In the genomic region with DNA sequence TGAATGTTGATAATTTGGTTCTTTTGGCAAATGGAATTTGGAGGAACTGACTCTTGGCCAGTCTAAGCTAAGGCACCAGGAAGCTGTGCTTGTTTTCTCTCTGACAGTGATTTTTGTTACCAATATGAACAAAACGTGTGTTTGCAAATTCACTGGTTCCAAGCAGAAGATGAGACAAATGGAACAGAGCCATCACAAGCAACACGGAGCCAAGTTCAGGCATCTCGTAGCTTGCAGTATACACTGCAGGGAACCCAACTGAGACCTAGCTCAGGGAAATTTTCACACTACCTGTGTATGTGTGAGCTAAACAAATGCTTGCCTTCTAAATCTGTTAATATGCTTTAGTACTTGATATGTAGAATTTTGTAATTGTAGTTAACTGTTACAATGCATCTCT, we compare ENCODE assay signal across 20 mouse cellular contexts.
DNase-seq lines count a peak whose midpoint lies in the region; ATAC-seq and TF ChIP-seq lines count a peak whose summit lies in the region.
"Had no signal": no experiment of that assay in that cellular context is flagged by ENCODE, and none has a peak within 500 bp of the region (broad histone marks: within the 10 kb centered on the region; RNA-seq: fewer than 3 reads in every experiment).

No protein-coding gene starts in this region.

- no peak for DNase-seq in cerebellum, postnatal 4 days (ENCODE audit: low spot score in 2 of 2)
- peak; percentile 57 to 68 for DNase-seq in cerebellum, adult 18-20 months
- DNase-seq in cerebellum, adult 9-11 months = peak; percentile 59
- DNase-seq in cerebellum, postnatal 36 days = peak; percentile 50 to 65
- DNase-seq in midbrain, postnatal 0 days (ENCODE audit: low spot score) = no peak
- DNase-seq in B cell, adult 2 months = no peak
- no peak for DNase-seq in left cerebral cortex, adult 9 months (ENCODE audit: low spot score in 2 of 2)
- DNase-seq: adrenal gland, postnatal 10 days; gastrocnemius, postnatal 10 days; heart, adult 18-20 months; heart, postnatal 10 days; heart, postnatal 4 days had no signal

- H3K27me3 ChIP-seq in midbrain, postnatal 0 days (ENCODE audit: insufficient read depth, low read length) = no peaks in the 10 kb centered on the region
- H3K27me3 ChIP-seq: hindbrain, embryonic 12.5 days had no signal

- 81% methylated on average over 3 of the region's 3 CpGs for WGBS in midbrain, postnatal 0 days

- no peaks in the 10 kb centered on the region for H3K36me3 ChIP-seq in midbrain, postnatal 0 days (ENCODE audit: insufficient read depth, low read length)
- H3K36me3 ChIP-seq: embryonic facial prominence, embryonic 10.5 days; heart, embryonic 10.5 days; hindbrain, embryonic 12.5 days had no signal

- H3K27ac ChIP-seq in midbrain, postnatal 0 days (ENCODE audit: low read depth, low read length) = no peak overlapping the region
- H3K27ac ChIP-seq: embryonic facial prominence, embryonic 10.5 days; heart, embryonic 10.5 days; hindbrain, embryonic 12.5 days had no signal

- H3K4me3 ChIP-seq in midbrain, postnatal 0 days (ENCODE audit: low read depth, low read length) = no peak overlapping the region
- H3K4me3 ChIP-seq: embryonic facial prominence, embryonic 10.5 days; heart, embryonic 10.5 days; hindbrain, embryonic 12.5 days had no signal

- peak; percentile 84 for ATAC-seq in cerebellum, adult (ENCODE audit: insufficient number of reproducible peaks, low FRiP score, low TSS enrichment)
- ATAC-seq in midbrain, postnatal 0 days (ENCODE audit: low FRiP score) = no peak
- ATAC-seq: forebrain, embryonic 16.5 days; hindbrain, embryonic 16.5 days; inflammation-experienced regulatory T-cells, adult 6 months; intestine, postnatal 0 days had no signal

- no peak overlapping the region for H3K4me2 ChIP-seq in midbrain, postnatal 0 days (ENCODE audit: low read depth, low read length, poor library complexity, severe bottlenecking)
- H3K4me2 ChIP-seq: hindbrain, embryonic 12.5 days had no signal

- no peak overlapping the region for H3K9ac ChIP-seq in midbrain, postnatal 0 days (replicated peaks; ENCODE audit: low read length, poor library complexity, severe bottlenecking)
- H3K9ac ChIP-seq: hindbrain, embryonic 12.5 days had no signal

- H3K4me1 ChIP-seq in midbrain, postnatal 0 days (ENCODE audit: insufficient read depth, low read length) = no peaks in the 10 kb centered on the region
- H3K4me1 ChIP-seq: embryonic facial prominence, embryonic 10.5 days; heart, embryonic 10.5 days; hindbrain, embryonic 12.5 days had no signal

- H3K9me3 ChIP-seq in midbrain, postnatal 0 days (ENCODE audit: low read length) = no peaks in the 10 kb centered on the region
- H3K9me3 ChIP-seq: embryonic facial prominence, embryonic 10.5 days; heart, embryonic 10.5 days; hindbrain, embryonic 12.5 days had no signal

- no peak for TF ChIP-seq CTCF in midbrain, postnatal 0 days (IDR thresholded peaks at IDR 0.05)

Comparison
In these comparisons a context has a peak if more than half of its experiments do, and no peak if none do; other contexts are left out.
1. DNase-seq: peak in cerebellum, adult 18-20 months (2 of 2), cerebellum, adult 9-11 months (single experiment) and cerebellum, postnatal 36 days (2 of 2); none in cerebellum, postnatal 4 days (0 of 2), midbrain, postnatal 0 days (single experiment), B cell, adult 2 months (0 of 2) and left cerebral cortex, adult 9 months (0 of 2).